Mouse (Mus musculus) ES-Bruce4 (cell line): ENCODE data around the gene Gm43191.

Source experiments
- EP300 ChIP-seq: IDR thresholded peaks from 2 replicates; pipeline ENCODE4 v1.6.1; 2011; ENCODE audit warnings: low read depth, low read length; ENCODE audit not compliant: insufficient read depth
- POLR2A ChIP-seq: IDR thresholded peaks from one replicate; pipeline ENCODE4 v1.8.1; 2011; ENCODE audit warnings: low read length; ENCODE audit not compliant: insufficient read depth

GRCm38 (mm10) chr3:116615318-116616068 lies 65.6 kb downstream of the Gm43191 start:
- TF ChIP-seq EP300 (no peak), POLR2A (no peak)
